ENCODE assay signal across 1 mouse cellular context in the genomic region with DNA sequence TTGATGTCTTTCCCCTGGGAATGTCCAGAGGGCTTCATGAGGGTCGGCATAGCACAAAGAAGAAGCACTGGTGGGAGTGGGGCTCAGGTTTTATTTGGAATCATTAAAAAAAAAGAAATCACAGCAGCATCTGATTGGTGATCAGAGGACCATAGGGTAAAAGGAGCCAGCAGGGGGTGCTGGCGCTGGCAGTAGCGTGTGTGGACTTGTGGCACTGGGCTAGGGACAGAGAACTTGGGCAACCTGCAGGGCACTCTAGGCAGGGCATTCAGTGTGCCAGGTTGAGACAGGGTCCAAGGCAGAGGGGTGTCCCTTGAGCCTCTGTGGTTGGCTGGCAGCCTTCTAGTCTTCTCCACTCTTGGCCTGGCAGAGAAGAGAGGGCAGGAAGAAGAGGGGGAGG.
TF ChIP-seq lines count a peak whose summit lies in the region.

No protein-coding gene starts in this region.

TF ChIP-seq in MEL, 35 proteins besides CTCF, POLR2A, EP300 and RAD21:
- TF ChIP-seq ETS1 (IDR thresholded peaks at IDR 0.05; ENCODE audit: low read depth, low read length) (no peak), TCF12 (IDR thresholded peaks at IDR 0.05; ENCODE audit: low read depth, low read length) (no peak), USF2 (IDR thresholded peaks at IDR 0.05; ENCODE audit: borderline replicate concordance in 1 of 2, insufficient read depth in 1 of 2, low read depth in 1 of 2, low read length in 2 of 2) (no peak), MAFK (IDR thresholded peaks at IDR 0.05; ENCODE audit: borderline replicate concordance, low read depth, low read length) (no peak), NELFE (IDR thresholded peaks at IDR 0.05; ENCODE audit: low read depth, low read length) (no peak), ELF1 (IDR thresholded peaks at IDR 0.05; ENCODE audit: low read depth, low read length) (no peak), ZKSCAN1 (IDR thresholded peaks at IDR 0.05; ENCODE audit: low read depth, low read length) (no peak), NRF1 (IDR thresholded peaks at IDR 0.05; ENCODE audit: insufficient read depth, low read depth, low read length, poor library complexity, severe bottlenecking) (no peak), ZMIZ1 (IDR thresholded peaks at IDR 0.05; ENCODE audit: low read depth, low read length) (no peak), KAT2A (conservative IDR thresholded peaks at IDR 0.05; ENCODE audit: low read depth, low read length) (no peak), GABPA (IDR thresholded peaks at IDR 0.05; ENCODE audit: low read depth, low read length) (no peak), POLR2AphosphoS5 (IDR thresholded peaks at IDR 0.05; ENCODE audit: borderline replicate concordance, low read depth, low read length) (no peak), SMC3 (IDR thresholded peaks at IDR 0.05; ENCODE audit: low read depth, low read length) (no peak)
